Mouse (Mus musculus) megakaryocyte progenitor cell, adult 5-6 weeks (primary cell): ENCODE data around the gene Trp53. TPM values are rescaled to one million over a fixed set of nuclear protein-coding genes. Genes with fewer than 3 reads are reported as not detected.
A peak's percentile ranks its signal among the peaks of the same experiment; 100 is the strongest.

Experiments
- ATAC-seq: replicated peaks from 2 replicates; pipeline ENCODE4 v1.8.0; 2016; ENCODE audit warnings: mild to moderate bottlenecking, moderate TSS enrichment, inconsistent platforms; ENCODE audit not compliant: poor library complexity
- total RNA-seq, 2 experiments: library from RNA; stranded (forward) in 1 of 2; stranded (reverse) in 1 of 2; fragments of 157-497, 149-512 nt in 1 of 2; fragments of 200-1000 nt in 1 of 2; gene quantifications; 2 replicates each; pipeline versions ENCODE4 v1.2.3 to v1.2.4; 2015 to 2017

Gene Trp53
- total RNA-seq, 2 experiments from 2014 or later = 65.1 to 173 TPM

GRCm38 (mm10) chr11:69560896-69561854, 19.0 kb upstream of the Trp53 start:
- ATAC-seq = no peak

GRCm38 (mm10) chr11:69563373-69563772, 16.8 kb upstream of the Trp53 start:
- no peak for ATAC-seq

- ATAC-seq = no peak
Observed at GRCm38 (mm10) chr11:69564391-69564790, 15.8 kb upstream of the Trp53 start.

GRCm38 (mm10) chr11:69565131-69565530, 15.0 kb upstream of the Trp53 start:
- no peak for ATAC-seq

GRCm38 (mm10) chr11:69575220-69575619, 4.9 kb upstream of the Trp53 start:
- ATAC-seq = peak; percentile 37

- no peak for ATAC-seq
Observed at GRCm38 (mm10) chr11:69576307-69576706, 3.9 kb upstream of the Trp53 start.

GRCm38 (mm10) chr11:69578301-69578700, 1.9 kb upstream of the Trp53 start:
- ATAC-seq = no peak

- peak; percentile 73 for ATAC-seq
Observed at GRCm38 (mm10) chr11:69579128-69580017, 786 bp upstream of the Trp53 start.

- no peak for ATAC-seq
Observed at GRCm38 (mm10) chr11:69580572-69581146, 500 bp downstream of the Trp53 start.

GRCm38 (mm10) chr11:69581147-69581688, 1.1 kb downstream of the Trp53 start:
- ATAC-seq = peak; percentile 54

GRCm38 (mm10) chr11:69581814-69582213, 1.7 kb downstream of the Trp53 start:
- ATAC-seq = no peak

- no peak for ATAC-seq
Observed at GRCm38 (mm10) chr11:69582230-69582805, 2.2 kb downstream of the Trp53 start.

- ATAC-seq = no peak
Observed at GRCm38 (mm10) chr11:69584008-69584407, 3.8 kb downstream of the Trp53 start.

- no peak for ATAC-seq
Observed at GRCm38 (mm10) chr11:69584937-69585336, 4.8 kb downstream of the Trp53 start.

GRCm38 (mm10) chr11:69585718-69586325, 5.7 kb downstream of the Trp53 start:
- ATAC-seq = peak; percentile 83

- ATAC-seq = peak; percentile 52
Observed at GRCm38 (mm10) chr11:69589207-69589834, 9.2 kb downstream of the Trp53 start.

GRCm38 (mm10) chr11:69590622-69591021, 10.5 kb downstream of the Trp53 start:
- ATAC-seq = no peak

- ATAC-seq = no peak
Observed at GRCm38 (mm10) chr11:69591424-69591823, 11.3 kb downstream of the Trp53 start.

- no peak for ATAC-seq
Observed at GRCm38 (mm10) chr11:69591899-69592637, 11.9 kb downstream of the Trp53 start.
